Mouse (Mus musculus): ENCODE results near the gene Gm49321. TPM values are rescaled to one million over a fixed set of nuclear protein-coding genes. Genes with fewer than 3 reads are reported as not detected.

Gm49321 gene
- polyA plus RNA-seq (2012; rRNA removed), result not detected in 2 replicates

DNA sequence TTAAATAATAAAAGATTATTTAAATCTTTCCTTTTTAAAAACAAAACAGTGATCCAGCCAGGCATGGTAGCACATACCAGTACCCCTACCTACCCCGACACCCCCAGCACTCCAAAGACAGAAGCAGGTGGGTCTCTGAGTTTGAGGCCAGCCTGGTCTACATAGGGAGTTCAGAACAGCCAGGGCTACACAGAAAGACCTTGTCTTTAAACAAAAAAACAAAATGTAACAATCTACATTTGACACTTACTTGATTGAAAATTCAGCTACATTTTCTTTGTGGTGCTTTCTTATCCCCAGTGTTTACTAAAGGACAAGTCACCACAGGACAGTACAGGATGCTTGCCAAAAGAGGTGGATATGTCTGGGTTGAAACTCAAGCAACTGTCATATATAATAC lies at the start of gene Gm49321:
Gene Gm49321 (plus strand): TSS at position 301 of the 400 bp plus-strand sequence.
- no peak for DNase-seq (ENCODE audit: extremely low spot score in 1 of 2, low spot score in 1 of 2)

DNA sequence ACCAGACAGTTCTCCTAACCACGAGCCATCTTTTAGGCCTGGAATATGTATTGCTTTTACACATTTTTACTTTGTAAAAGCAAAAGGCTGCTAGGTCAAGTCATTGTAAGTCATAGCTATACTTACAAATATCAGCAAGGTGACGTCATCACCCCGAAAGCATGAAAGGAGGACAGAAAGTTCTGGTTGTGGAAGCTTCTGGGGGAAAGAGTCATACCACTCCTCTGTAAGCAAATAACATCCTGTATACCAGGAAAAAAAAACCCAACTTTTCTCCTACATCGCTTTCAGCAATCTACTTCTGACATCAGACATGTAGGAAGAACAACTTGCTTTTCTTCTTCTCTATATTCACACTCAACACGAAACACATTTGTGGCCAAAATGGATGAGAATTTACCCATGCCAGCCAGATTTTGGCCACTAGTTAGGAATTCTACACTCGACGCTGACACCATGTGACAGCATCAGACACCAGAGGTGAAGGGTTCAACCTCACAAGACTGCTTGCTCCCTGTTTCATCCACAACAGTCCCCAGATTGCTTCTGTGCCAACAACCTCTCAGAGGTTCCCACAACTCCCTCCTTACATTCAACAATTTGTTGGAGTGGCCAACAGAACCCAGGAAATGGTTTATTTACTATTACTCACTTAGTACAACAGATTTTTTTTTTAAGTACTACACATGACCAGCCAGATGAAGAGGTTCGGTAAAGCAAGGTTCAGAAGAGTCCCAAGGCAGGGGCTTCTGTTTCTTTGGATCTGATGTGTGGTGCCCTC lies 49.3 kb upstream of the Gm49321 start:
- no peak for DNase-seq (ENCODE audit: extremely low spot score in 1 of 2, low spot score in 1 of 2)

DNA sequence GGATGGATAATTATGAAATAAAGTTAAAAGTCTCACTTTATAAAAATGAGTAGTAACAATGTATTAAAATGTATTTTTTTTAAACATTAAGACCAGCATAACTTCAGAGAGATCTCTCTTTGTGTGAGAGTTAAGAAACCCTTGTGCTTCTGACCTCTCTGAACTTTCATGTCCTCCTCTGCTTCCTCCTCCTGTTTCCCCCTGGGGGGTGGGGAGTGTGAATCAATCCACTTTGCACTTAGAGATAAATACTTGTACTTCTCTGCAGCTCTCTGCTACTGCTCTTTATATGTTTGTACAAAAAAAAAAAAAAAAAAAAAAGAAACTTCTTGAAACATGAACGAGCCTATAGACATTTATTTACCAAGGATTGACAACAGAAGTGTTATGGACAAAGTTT lies 47.9 kb upstream of the Gm49321 start:
- no peak for DNase-seq (ENCODE audit: extremely low spot score in 1 of 2, low spot score in 1 of 2)

DNA sequence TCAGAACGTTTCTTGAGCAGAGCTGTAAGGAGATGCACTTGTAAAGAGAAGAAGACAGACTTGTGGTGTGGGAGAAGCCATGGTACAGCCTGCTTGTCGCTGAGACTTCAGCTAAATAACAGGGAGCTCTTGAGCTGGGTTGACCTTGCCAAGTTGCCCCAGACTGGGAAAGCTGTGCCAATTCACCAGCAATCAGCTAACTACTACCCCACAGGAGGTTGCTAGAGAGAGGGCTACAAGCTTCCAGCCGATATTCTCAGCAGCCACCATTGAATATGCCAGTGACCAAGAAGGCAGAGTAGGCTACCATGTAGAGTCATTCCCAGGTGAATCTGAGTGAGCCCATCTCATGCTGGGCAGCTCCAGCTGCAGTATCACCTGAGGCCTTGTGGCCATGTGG lies 47.4 kb upstream of the Gm49321 start:
- no peak for DNase-seq (ENCODE audit: extremely low spot score in 1 of 2, low spot score in 1 of 2)

DNA sequence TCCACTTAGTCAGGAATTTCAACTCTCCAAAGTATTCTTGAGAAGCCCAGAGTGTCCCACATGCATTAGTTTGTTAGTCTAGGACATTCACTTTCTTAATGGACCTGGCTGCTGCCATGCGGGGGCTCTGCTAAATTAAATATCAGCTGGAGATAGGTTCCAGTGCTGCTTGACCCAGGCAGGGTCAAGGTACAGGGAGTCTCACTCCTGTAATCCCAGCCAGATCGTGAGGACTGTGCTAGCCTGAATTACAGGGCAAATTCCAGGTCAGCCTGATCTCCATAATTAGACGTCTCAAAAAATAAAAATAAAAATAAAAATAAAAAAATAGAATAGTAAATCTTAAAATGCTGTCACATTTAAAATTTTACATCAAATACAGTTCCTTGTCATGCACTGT lies 44.8 kb upstream of the Gm49321 start:
- no peak for DNase-seq (ENCODE audit: extremely low spot score in 1 of 2, low spot score in 1 of 2)

DNA sequence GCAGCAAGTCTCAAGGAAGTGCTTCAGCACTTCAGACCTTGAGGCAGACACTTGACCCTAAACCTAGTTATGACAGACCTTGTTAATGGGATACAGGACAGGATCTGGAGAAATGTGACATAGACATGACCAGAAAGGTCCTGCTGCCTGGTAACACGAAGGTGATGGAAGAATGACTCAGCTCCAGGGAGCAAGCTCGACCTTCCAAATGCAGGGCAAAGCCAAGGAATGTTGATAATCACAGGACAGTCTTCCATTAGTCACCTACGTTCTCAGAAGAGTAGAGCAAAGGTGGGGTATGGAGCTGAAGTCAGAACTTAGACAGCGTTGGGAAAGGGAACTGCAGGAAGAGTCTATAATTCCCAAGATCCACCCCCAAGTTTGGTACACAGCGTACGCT lies 42.6 kb upstream of the Gm49321 start:
- DNase-seq (ENCODE audit: extremely low spot score in 1 of 2, low spot score in 1 of 2), result no peak

DNA sequence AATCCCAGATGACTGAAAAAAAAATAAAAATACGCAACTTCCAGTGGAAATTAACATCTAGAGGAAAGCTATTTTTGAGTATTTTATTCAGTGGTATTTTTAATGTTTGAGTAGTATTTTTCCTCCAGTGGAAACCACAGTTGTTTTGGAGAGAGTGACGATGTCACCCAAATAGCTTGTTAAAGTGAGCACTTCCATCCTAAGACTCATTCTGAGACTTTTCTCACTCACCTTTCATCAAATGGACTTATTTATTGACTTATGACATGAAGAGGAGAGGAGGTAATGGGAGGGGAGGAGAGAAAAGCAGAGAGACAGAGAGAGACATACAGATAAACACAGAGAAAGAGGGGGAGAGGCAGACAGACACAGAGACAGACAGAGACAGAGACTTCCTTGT lies 41.8 kb upstream of the Gm49321 start:
- no peak for DNase-seq (ENCODE audit: extremely low spot score in 1 of 2, low spot score in 1 of 2)

DNA sequence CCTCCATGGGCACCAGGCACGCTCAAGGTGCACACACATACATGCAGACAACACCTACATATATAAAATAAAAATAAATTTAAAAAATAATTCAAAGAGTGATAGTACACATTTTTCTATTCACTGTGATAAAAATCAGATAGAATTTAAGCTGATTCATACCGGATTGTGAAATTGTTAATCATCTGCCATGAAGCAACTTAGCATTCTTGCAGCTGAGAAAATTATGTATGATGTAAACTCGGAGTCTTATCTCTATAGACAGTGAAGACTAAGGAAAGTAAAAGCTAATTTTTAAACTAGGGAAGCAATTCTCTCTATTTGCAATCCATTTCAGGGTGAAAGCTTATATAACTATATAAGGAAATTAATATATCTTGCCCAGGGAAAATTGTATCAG lies 41.0 kb upstream of the Gm49321 start:
- no peak for DNase-seq (ENCODE audit: extremely low spot score in 1 of 2, low spot score in 1 of 2)

DNA sequence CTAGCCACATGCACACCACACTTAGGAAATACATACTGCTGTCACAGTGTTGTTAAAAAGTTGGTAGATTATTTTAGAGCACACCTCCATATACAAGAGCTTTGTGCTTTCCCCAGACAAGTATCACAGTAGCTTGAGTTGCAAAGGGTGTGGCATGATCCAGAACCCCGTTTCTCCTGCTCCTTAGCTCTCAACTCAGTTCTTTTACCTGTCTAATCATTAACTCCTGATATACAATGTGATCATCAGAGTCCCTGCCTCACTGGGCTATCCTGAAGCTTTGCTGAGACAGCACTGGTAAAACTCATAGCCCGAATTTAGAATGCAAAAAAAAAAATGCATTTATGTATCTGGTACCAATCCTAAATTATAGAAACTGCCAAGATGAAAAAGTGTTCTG lies 39.2 kb upstream of the Gm49321 start:
- no peak for DNase-seq (ENCODE audit: extremely low spot score in 1 of 2, low spot score in 1 of 2)

DNA sequence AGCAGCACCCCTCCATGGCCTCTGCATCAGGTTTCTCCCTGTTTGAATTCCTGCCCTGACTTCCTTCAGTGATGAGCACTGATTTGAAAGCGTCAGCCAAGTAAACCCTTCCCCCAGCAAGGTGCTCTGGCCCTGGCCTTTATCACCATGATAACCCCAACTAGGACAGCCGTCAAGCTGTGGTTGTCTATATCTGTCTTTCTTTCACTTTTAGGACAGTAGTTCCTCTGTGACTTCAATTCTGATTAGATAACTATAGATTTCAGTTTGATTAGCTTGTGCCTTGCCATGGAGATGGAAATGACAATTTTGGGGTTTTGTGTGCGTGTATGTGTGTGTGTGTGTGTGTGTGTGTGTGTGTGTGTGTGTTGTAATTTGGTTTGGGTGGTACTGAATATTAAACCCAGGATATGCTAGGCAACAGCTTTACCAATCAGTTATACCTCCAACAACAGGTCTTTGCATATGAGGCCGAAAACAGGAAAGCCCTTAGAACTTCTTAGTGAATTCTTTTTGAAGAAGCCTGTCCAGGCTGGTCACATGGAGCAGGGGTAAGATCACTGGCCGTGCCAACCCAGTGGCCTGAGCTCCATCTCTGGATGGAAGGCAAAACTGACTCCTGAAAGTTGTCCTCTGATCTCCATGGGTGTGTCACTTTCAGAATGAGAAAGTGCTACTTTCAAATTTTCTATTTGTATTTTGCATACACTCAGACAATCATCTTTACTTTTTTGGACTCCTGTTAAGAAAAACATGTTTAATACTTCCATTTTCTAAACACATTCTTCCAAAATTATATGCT lies 33.1 kb upstream of the Gm49321 start:
- DNase-seq (ENCODE audit: extremely low spot score in 1 of 2, low spot score in 1 of 2), result no peak

DNA sequence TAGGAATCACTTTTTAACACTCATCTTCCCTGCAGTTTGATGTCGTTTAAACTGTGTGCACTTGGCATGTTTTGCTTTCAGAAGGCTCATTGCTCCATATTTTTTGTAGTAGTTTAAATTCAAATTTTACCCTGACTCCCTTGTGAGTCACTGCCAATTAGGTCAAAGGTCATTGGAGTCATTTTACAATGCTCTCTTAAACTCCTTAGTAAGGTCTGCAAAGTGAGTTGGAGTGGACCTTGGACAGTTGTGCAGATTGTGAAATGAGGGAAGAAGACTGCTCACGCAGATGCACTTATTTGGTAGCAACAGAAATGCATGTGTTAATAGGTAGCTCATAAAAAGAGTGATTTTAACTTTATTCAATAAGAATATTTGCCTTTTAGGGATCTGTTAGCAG lies 32.4 kb upstream of the Gm49321 start:
- no peak for DNase-seq (ENCODE audit: extremely low spot score in 1 of 2, low spot score in 1 of 2)

DNA sequence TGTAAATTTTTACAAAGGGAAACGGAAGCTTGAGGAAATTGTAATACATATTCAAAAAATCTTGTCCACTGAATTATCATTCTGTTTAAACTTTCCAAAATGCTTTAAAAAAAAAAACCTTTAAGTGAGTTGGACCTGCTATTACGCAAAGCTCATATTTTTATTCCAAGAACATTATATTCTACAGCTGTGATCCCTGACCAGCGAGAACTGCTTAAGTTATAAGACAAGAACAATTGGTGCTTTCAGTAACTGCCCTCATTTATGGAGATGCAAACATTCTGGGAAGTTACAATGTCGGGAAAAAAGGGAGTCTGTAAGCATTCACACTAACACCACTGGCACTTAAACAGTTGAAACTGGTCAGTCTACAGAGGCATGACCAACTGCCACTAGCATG lies 31.9 kb upstream of the Gm49321 start:
- no peak for DNase-seq (ENCODE audit: extremely low spot score in 1 of 2, low spot score in 1 of 2)

DNA sequence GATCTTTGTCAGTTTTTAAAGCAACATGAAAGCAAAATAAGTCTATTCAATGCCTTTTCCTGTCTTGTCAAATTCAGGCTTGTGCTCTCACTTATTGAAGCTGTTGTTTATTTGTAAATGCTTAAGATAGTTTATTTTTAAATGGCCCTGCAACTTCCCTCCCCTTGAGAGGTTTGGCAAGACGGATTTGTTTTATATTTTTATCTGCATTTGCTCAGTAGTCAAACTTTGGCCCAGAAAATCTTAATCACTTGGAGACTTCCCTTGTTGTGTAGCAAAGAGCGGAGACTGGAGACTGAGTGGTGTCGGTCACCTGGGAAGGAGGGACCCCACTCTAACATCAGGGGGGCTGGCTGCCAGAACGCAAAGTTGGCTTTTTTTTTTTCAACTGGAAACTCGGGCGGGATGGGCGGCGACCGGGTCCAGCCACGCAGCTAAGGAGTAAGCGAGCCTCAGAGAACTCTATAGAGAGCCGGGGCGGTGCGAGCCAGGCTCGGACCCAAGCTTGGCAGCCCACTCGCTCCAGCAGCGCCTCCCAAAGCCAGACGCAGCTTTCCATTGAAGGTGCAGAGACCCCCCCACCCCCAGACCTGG lies 30.3 kb upstream of the Gm49321 start:
- no peak for DNase-seq (ENCODE audit: extremely low spot score in 1 of 2, low spot score in 1 of 2)

DNA sequence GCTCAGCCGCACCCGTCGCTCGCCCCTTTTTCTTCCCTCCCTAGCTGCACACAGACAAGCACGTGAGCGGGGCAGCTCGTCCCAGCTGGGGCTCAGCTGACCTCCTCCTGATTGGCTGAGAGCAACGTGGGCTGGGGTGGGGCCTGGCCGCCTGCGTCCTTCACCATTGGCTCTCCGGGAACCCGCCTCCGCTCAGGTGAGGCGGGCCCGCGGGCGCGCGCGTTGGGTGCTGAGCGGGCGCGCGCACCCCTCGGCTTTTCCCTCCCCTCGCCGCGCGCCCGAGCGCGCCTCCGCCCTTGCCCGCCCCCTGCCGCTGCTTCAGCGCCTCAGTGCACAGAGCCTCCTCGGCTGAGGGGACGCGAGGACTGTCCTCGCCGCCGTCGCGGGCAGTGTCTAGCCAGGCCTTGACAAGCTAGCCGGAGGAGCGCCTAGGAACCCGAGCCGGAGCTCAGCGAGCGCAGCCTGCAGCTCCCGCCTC lies 29.7 kb upstream of the Gm49321 start:
- DNase-seq (ENCODE audit: extremely low spot score in 1 of 2, low spot score in 1 of 2), result peak; percentile 97

DNA sequence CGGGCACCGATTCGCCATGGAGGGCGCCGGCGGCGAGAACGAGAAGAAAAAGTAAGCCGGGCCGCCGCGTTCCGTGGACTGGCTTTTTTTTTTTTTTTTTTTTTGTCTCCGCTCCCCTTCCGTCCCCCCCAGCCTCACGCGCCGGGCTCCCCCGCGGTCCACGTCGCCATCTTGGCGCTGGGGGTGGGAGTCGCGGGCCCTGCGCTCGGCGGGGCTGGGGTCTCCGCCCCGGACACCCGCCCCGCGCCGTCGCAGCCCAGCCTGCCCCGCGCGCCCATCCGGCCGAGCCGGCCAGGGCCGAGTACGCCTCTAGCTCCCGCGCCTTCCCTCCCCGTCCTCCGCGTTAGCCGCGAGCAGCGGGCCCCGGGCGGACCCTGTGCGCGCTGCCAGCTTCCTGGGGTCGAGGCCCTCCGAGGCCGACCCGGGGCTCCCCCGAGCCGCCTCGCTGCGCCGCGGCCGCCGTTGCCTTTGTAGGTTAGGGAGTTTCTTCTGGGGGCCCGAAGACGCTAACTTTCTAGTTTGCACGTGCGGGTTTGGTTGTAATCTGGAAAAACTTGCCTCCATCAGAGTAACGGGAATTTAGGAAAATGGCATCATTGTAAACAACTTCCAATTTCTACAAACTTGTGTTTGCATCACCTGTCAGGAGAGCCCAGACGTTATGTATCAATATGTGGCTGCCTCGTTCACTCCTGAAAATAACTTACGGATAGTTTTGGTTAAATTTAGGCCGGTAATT lies 29.0 kb upstream of the Gm49321 start:
- DNase-seq (ENCODE audit: extremely low spot score in 1 of 2, low spot score in 1 of 2), result peak in 1 of 2 experiments; percentile 25

DNA sequence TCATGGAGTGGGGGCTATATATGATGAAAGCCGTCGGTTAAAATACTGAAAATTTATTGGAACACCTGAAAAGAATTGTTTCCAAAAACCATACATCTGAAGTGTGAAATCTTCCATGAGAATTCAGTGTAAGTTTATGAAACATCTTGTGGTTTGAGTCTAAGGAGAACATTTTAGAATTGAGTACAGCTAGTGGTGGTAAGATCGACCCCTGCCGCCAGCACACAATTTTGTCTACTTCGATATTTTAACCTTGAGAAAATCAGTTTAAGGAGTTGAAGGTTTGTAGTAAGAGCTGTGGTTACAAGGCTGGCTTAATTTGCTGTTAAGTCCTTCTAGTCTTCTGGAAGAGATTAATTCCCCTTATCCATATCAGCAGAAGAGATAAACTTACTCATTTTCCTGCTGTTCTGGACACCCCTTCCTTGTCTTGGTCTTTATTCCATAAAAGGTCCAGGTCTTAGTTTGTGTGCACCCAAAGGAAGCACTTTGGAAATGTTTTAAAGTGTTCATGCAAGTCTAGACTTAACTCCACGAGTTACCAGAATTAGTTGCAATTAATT lies 28.4 kb upstream of the Gm49321 start:
- no peak for DNase-seq (ENCODE audit: extremely low spot score in 1 of 2, low spot score in 1 of 2)

DNA sequence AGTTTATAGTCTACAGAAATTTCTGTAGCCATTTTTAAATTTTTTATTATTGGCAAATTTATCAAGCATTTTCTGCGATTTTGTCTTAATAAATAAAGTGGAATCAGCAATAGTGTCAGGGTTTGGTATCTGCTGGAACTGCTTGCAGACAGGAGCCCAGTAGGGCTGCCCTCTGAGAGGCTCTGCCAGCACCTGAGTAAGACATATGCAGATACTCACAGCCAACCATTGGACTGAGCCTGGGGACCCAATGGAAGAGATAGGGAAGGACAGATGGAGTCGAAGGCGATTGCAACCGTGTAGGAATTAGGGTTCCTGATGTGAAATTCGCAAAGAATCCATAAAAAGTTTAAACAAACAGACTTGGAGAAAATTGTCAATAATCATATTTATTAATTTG lies 19.0 kb upstream of the Gm49321 start:
- DNase-seq (ENCODE audit: extremely low spot score in 1 of 2, low spot score in 1 of 2), result no peak

DNA sequence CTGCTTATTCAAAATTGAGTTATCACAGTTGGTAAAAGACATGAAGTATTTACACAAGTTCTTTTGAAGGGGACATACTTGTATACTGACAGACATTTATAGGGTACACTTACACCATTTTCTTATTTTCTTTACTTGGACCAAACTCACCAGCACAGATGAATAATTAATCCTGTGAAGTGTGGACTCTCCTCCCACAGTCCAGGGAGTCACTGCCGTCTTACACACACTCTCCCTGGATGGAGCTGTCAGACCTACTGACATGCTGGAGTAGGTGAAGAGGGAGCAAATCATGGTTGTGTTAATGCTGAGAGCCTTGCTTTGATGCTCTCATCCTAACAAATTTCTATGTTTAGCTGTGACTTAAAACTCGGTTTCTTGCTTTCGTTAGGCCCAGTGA lies 7.2 kb upstream of the Gm49321 start:
- DNase-seq (ENCODE audit: extremely low spot score in 1 of 2, low spot score in 1 of 2), result no peak

DNA sequence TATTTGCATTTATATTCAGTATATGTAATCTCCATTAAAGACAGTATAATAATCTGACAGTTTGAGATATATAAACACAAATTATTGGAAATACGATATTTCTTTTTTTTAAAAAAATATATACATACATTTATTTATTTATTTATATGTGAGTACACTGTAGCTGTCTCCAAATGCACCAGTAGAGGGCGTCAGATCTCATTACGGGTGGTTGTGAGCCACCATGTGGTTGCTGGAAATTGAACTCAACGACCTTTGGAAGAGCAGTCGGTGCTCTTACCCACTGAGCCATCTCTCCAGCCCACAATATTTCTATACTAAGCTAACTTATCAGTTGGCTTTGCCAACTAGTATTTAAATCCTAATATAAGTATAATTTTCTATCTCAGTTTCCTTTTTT lies 6.2 kb upstream of the Gm49321 start:
- peak in 1 of 2 experiments; percentile 53 for DNase-seq (ENCODE audit: extremely low spot score in 1 of 2, low spot score in 1 of 2)

DNA sequence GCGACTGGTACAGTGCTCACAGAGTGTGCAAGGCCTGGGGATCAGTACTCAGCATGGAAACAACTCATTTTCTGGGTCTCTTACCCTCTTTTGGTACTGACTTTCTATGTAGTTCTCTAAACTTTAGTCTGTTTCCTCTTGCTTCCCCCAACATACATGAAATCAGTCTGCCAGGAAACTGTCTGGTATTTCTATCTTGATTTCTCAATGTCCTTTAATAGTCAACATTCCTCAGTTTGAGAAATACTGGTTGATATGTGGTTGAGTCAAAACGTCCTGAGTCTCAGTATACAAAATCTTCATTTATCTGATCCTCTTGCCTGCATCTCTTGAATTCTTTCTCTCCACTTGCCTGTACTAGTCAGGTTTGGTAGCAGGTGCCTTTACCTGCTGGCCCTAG lies 2.9 kb upstream of the Gm49321 start:
- no peak for DNase-seq (ENCODE audit: extremely low spot score in 1 of 2, low spot score in 1 of 2)

DNA sequence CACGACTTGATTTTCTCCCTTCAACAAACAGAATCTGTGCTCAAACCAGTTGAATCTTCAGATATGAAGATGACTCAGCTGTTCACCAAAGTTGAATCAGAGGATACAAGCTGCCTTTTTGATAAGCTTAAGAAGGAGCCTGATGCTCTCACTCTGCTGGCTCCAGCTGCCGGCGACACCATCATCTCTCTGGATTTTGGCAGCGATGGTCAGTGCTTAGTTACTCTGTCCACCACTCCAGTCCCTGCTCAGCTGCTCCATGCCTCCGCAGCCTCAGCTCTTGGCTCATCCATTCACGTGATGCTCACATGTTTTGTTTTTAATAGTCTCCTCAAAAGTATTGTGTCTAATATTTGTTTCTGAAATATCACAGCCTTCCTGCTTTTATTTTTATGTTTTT lies 2.1 kb downstream of the Gm49321 start:
- no peak for DNase-seq (ENCODE audit: extremely low spot score in 1 of 2, low spot score in 1 of 2)

Measured in frontal cortex, adult 2 months (tissue).